Comparison of ENCODE assay signal across 9 mouse cellular contexts in genomic region chr11:85841980-85842379, GRCm38 (mm10). TPM values are rescaled to one million over a fixed set of nuclear protein-coding genes. Genes with fewer than 3 reads are reported as not detected.
DNase-seq lines count a peak whose midpoint lies in the region; ATAC-seq and TF ChIP-seq lines count a peak whose summit lies in the region.
"Had no signal": no experiment of that assay in that cellular context is flagged by ENCODE, and none has a peak within 500 bp of the region (broad histone marks: within the 10 kb centered on the region; RNA-seq: fewer than 3 reads in every experiment).

No protein-coding gene starts in this region.

- no peak overlapping the region for H3K27ac ChIP-seq in cerebellum, adult 2 months (ENCODE audit: insufficient read depth, low read length)
- no peak overlapping the region for H3K27ac ChIP-seq in forebrain, postnatal 0 days (ENCODE audit: low read depth, low read length)
- H3K27ac ChIP-seq in hindbrain, embryonic 15.5 days (replicated peaks) = no peak overlapping the region
- H3K27ac ChIP-seq in liver, embryonic 13.5 days = no peak overlapping the region
- H3K27ac ChIP-seq in neural tube, embryonic 12.5 days = no peak overlapping the region
- H3K27ac ChIP-seq: macrophage had no signal

- peak; percentile 52; the same call in 1 of the 2 replicates for TF ChIP-seq CTCF in cerebellum, adult 2 months (IDR thresholded peaks at IDR 0.05; ENCODE audit: borderline replicate concordance, insufficient read depth, low read depth, low read length)
- TF ChIP-seq CTCF in forebrain, postnatal 0 days (IDR thresholded peaks at IDR 0.05; ENCODE audit: low read depth) = peak; percentile 80

- peak overlapping the region; percentile 57 for H3K4me2 ChIP-seq in forebrain, postnatal 0 days (ENCODE audit: low read depth)
- peak overlapping the region; percentile 58 for H3K4me2 ChIP-seq in hindbrain, embryonic 15.5 days
- H3K4me2 ChIP-seq in liver, embryonic 13.5 days = peak overlapping the region; percentile 77
- peak overlapping the region; percentile 76 for H3K4me2 ChIP-seq in neural tube, embryonic 12.5 days (replicated peaks)

- H3K36me3 ChIP-seq in forebrain, postnatal 0 days (ENCODE audit: insufficient read depth) = no peaks in the 10 kb centered on the region
- H3K36me3 ChIP-seq in hindbrain, embryonic 15.5 days = no peaks in the 10 kb centered on the region
- no peaks in the 10 kb centered on the region for H3K36me3 ChIP-seq in liver, embryonic 13.5 days
- no peaks in the 10 kb centered on the region for H3K36me3 ChIP-seq in neural tube, embryonic 12.5 days

- no peaks in the 10 kb centered on the region for H3K9me3 ChIP-seq in forebrain, postnatal 0 days (ENCODE audit: low read length)
- H3K9me3 ChIP-seq in hindbrain, embryonic 15.5 days = no peaks in the 10 kb centered on the region
- no peaks in the 10 kb centered on the region for H3K9me3 ChIP-seq in liver, embryonic 13.5 days (replicated peaks)
- no peaks in the 10 kb centered on the region for H3K9me3 ChIP-seq in neural tube, embryonic 12.5 days

- 2% methylated on average over 30 of the region's 32 CpGs for WGBS in cerebellum, adult 2 months
- 2% methylated on average over 31 of the region's 32 CpGs for WGBS in forebrain, postnatal 0 days
- 0% methylated on average over 31 of the region's 32 CpGs for WGBS in hindbrain, embryonic 15.5 days
- WGBS in liver, embryonic 13.5 days (ENCODE audit: insufficient replicate concordance) = under 1% methylated on average over 32 of the region's 32 CpGs
- under 1% methylated on average over 32 of the region's 32 CpGs for WGBS in neural tube, embryonic 12.5 days

- peaks cover 8% of the 10 kb centered on the region; the same call in 1 of the 2 replicates for H3K4me1 ChIP-seq in cerebellum, adult 2 months (ENCODE audit: control insufficient read depth, insufficient read depth, low read length)
- peaks cover 4% of the 10 kb centered on the region; the same call in 1 of the 2 replicates for H3K4me1 ChIP-seq in forebrain, postnatal 0 days (ENCODE audit: insufficient read depth)
- H3K4me1 ChIP-seq in hindbrain, embryonic 15.5 days (replicated peaks) = peaks cover 46% of the 10 kb centered on the region
- H3K4me1 ChIP-seq in liver, embryonic 13.5 days (replicated peaks) = peaks cover 39% of the 10 kb centered on the region
- peaks cover 26% of the 10 kb centered on the region for H3K4me1 ChIP-seq in neural tube, embryonic 12.5 days

- no peak overlapping the region for H3K9ac ChIP-seq in forebrain, postnatal 0 days
- 0 out of 2 replicates have a peak overlapping the region, but pooled peaks have one; percentile 1 for H3K9ac ChIP-seq in hindbrain, embryonic 15.5 days
- H3K9ac ChIP-seq in liver, embryonic 13.5 days = no peak overlapping the region
- peak overlapping the region; percentile 48 for H3K9ac ChIP-seq in neural tube, embryonic 12.5 days

- peak; percentile 75 for ATAC-seq in forebrain, postnatal 0 days
- peak; percentile 65; the same call in 1 of the 2 replicates for ATAC-seq in hindbrain, embryonic 15.5 days (ENCODE audit: low FRiP score, low read depth)
- ATAC-seq in liver, embryonic 13.5 days (ENCODE audit: low read depth) = peak; percentile 29
- ATAC-seq in neural tube, embryonic 12.5 days (ENCODE audit: low FRiP score, low read depth) = peak; percentile 63

- no peak overlapping the region for H3K4me3 ChIP-seq in cerebellum, adult 2 months (replicated peaks; ENCODE audit: insufficient read depth, low read depth, low read length)
- H3K4me3 ChIP-seq in forebrain, postnatal 0 days (ENCODE audit: low read depth, low read length) = peak overlapping the region; percentile 30
- peak overlapping the region; percentile 28 for H3K4me3 ChIP-seq in hindbrain, embryonic 15.5 days
- H3K4me3 ChIP-seq in liver, embryonic 13.5 days (replicated peaks) = peak overlapping the region; percentile 41
- peak overlapping the region; percentile 30 for H3K4me3 ChIP-seq in neural tube, embryonic 12.5 days

- peak in 1 of 2 experiments; percentile 45 for DNase-seq in cerebellum, adult 2 months
- DNase-seq in cerebellum, adult 9-11 months = no peak
- peak; percentile 89 for DNase-seq in adrenal gland, postnatal 10 days
- peak; percentile 80 for DNase-seq in forebrain, postnatal 0 days
- no peak for DNase-seq in liver, embryonic 13.5 days
- peak; percentile 67 for DNase-seq in thymus, postnatal 25 days

- peaks cover 36% of the 10 kb centered on the region; the same call in 1 of the 2 replicates for H3K27me3 ChIP-seq in cerebellum, adult 2 months (ENCODE audit: control insufficient read depth, insufficient read depth, low read length)
- peaks cover 92% of the 10 kb centered on the region for H3K27me3 ChIP-seq in forebrain, postnatal 0 days (ENCODE audit: insufficient read depth, low read length)
- peaks cover 81% of the 10 kb centered on the region for H3K27me3 ChIP-seq in hindbrain, embryonic 15.5 days
- peaks cover 100% of the 10 kb centered on the region for H3K27me3 ChIP-seq in liver, embryonic 13.5 days
- peaks cover 82% of the 10 kb centered on the region for H3K27me3 ChIP-seq in neural tube, embryonic 12.5 days (replicated peaks)

- TF ChIP-seq POLR2A in cerebellum, adult 2 months (IDR thresholded peaks at IDR 0.05; ENCODE audit: borderline replicate concordance, insufficient read depth, low read length) = no peak

RNA-seq across cellular contexts. Expression of gene Gm11444, which starts 8.2 kb away (rescaled TPM):
- not detected in 2 replicates for polyA plus RNA-seq in cerebellum, adult 2 months (2012; rRNA removed)
- total RNA-seq in adrenal gland, postnatal 10 days (2021) = not detected
- total RNA-seq in forebrain, postnatal 0 days (2014; rRNA removed) = not detected in 2 replicates
- not detected in 2 replicates for polyA plus RNA-seq in forebrain, postnatal 0 days (2015; fragmentation: Nextera tagmentation; extraction: Ambion mirVana)
- not detected in 2 replicates for polyA plus RNA-seq in hindbrain, embryonic 15.5 days (2015; fragmentation: Nextera tagmentation; extraction: Ambion mirVana)
- not detected in 2 replicates for polyA plus RNA-seq in liver, embryonic 13.5 days (2015; fragmentation: Nextera tagmentation; extraction: Ambion mirVana)
- not detected in 2 replicates for polyA plus RNA-seq in neural tube, embryonic 12.5 days (2016; fragmentation: Nextera tagmentation; extraction: Ambion mirVana)
- polyA plus RNA-seq: macrophage had no signal

RNA-seq across cellular contexts. Expression of gene Tbx2, which starts 9.6 kb away (rescaled TPM):
- 3.2 and 3.5 TPM in 2 replicates for polyA plus RNA-seq in cerebellum, adult 2 months (2012; rRNA removed)
- 10 to 100 TPM; 27.5 to 31.5 TPM for total RNA-seq in adrenal gland, postnatal 10 days (2021)
- 1.9 and 5.1 TPM in 2 replicates for total RNA-seq in forebrain, postnatal 0 days (2014; rRNA removed)
- polyA plus RNA-seq in forebrain, postnatal 0 days (2015; fragmentation: Nextera tagmentation; extraction: Ambion mirVana) = 0.42 and 0.44 TPM in 2 replicates
- polyA plus RNA-seq in hindbrain, embryonic 15.5 days (2015; fragmentation: Nextera tagmentation; extraction: Ambion mirVana) = 1.5 and 1.9 TPM in 2 replicates
- 0.25 and 0.27 TPM in 2 replicates for polyA plus RNA-seq in liver, embryonic 13.5 days (2015; fragmentation: Nextera tagmentation; extraction: Ambion mirVana)
- 4.7 and 5.3 TPM in 2 replicates for polyA plus RNA-seq in neural tube, embryonic 12.5 days (2016; fragmentation: Nextera tagmentation; extraction: Ambion mirVana)
- polyA plus RNA-seq: macrophage had no signal

RNA-seq across cellular contexts. Expression of gene Tbx4, which starts 44.2 kb away (rescaled TPM):
- 0.19 and 0.25 TPM in 2 replicates for polyA plus RNA-seq in cerebellum, adult 2 months (2012; rRNA removed)
- total RNA-seq in adrenal gland, postnatal 10 days (2021) = under 1 TPM in 1 of 2 experiments, not detected in 1; 0.12 TPM
- total RNA-seq in forebrain, postnatal 0 days (2014; rRNA removed) = 0.15 and 0.33 TPM in 2 replicates
- polyA plus RNA-seq in forebrain, postnatal 0 days (2015; fragmentation: Nextera tagmentation; extraction: Ambion mirVana) = 0.19 TPM in 2 replicates
- 0.21 and 0.31 TPM in 2 replicates for polyA plus RNA-seq in hindbrain, embryonic 15.5 days (2015; fragmentation: Nextera tagmentation; extraction: Ambion mirVana)
- 0.05 and 0.06 TPM in 2 replicates for polyA plus RNA-seq in liver, embryonic 13.5 days (2015; fragmentation: Nextera tagmentation; extraction: Ambion mirVana)
- polyA plus RNA-seq in neural tube, embryonic 12.5 days (2016; fragmentation: Nextera tagmentation; extraction: Ambion mirVana) = 0.39 and 0.61 TPM in 2 replicates
- polyA plus RNA-seq: macrophage had no signal

Comparison
In these comparisons a context has a peak if more than half of its experiments do, and no peak if none do; other contexts are left out.
1. DNase-seq: peak in adrenal gland, postnatal 10 days (single experiment), forebrain, postnatal 0 days (single experiment) and thymus, postnatal 25 days (single experiment); none in cerebellum, adult 9-11 months (single experiment) and liver, embryonic 13.5 days (single experiment).
2. H3K9ac ChIP-seq: peak in hindbrain, embryonic 15.5 days (single experiment) and neural tube, embryonic 12.5 days (single experiment); none in forebrain, postnatal 0 days (single experiment) and liver, embryonic 13.5 days (single experiment).
3. Peak in every context shown above with its lines, with median percentiles within 50 percentile points of each other: ATAC-seq and H3K4me2 ChIP-seq.